Mouse (Mus musculus) midbrain, embryonic 10.5 days (tissue): ENCODE measurements around the gene Nrp2. TPM values are rescaled to one million over a fixed set of nuclear protein-coding genes. Genes with fewer than 3 reads are reported as not detected.
A peak's percentile ranks its signal among the peaks of the same experiment; 100 is the strongest.

Source experiments
- DNase-seq: peaks from one replicate; pipeline ENCODE4 v3.0.0-alpha.2; 2017; ENCODE audit warnings: low spot score
- H3K27ac ChIP-seq: fragments of 300-500 bp; sonication (generic); replicated peaks from 2 replicates; pipeline ENCODE4 v1.5.1; 2016; ENCODE audit warnings: mild to moderate bottlenecking
- H3K27me3 ChIP-seq: fragments of 300-500 bp; sonication (generic); 2 replicates; pipeline ENCODE4 v1.6.1; 2016; ENCODE audit warnings: low read depth, mild to moderate bottlenecking; ENCODE audit not compliant: poor library complexity, severe bottlenecking
- H3K36me3 ChIP-seq: fragments of 300-500 bp; sonication (generic); 2 replicates; pipeline ENCODE4 v1.6.1; 2016; ENCODE audit warnings: mild to moderate bottlenecking, moderate library complexity
- H3K4me1 ChIP-seq: fragments of 300-500 bp; sonication (generic); 2 replicates; pipeline ENCODE4 v1.6.1; 2016
- H3K4me3 ChIP-seq: fragments of 300-500 bp; sonication (generic); 2 replicates; pipeline ENCODE4 v1.5.1; 2016; ENCODE audit warnings: mild to moderate bottlenecking, moderate library complexity
- H3K9me3 ChIP-seq: fragments of 300-500 bp; sonication (generic); replicated peaks from 2 replicates; pipeline ENCODE4 v1.6.1; 2016; ENCODE audit warnings: mild to moderate bottlenecking
- WGBS: fragments of 180-500 bp; shearing (Covaris S2); methylation state at CpG from one replicate; pipeline ENCODE4 v1.1.7; 2016; 5-methylcytosine and 5-hydroxymethylcytosine counted together
- polyA plus RNA-seq: library from polyadenylated mRNA; unstranded; fragments of >200 nt; fragmentation: Nextera tagmentation; extraction: Ambion mirVana; gene quantifications from 2 replicates; pipeline ENCODE4 v1.2.1, GENCODE M21; 2016

Gene Nrp2
- polyA plus RNA-seq, 1 experiment from 2014 or later: 10.7 TPM

GRCm38 (mm10) chr1:62691175-62691574 is 11.9 kb upstream of the Nrp2 start:
- WGBS: 87% methylated on average over 6 of the region's 6 CpGs
- peaks cover 7% of the 10 kb centered on the region for H3K27me3 ChIP-seq
- no peak for DNase-seq

GRCm38 (mm10) chr1:62696312-62696982 is 6.6 kb upstream of the Nrp2 start:
- Histone ChIP-seq H3K27ac (no peak overlapping the region), H3K4me1 (peaks cover 30% of the 10 kb centered on the region), H3K9me3 (no peaks in the 10 kb centered on the region), H3K36me3 (no peaks in the 10 kb centered on the region), H3K4me3 (no peak overlapping the region), H3K27me3 (peaks cover 33% of the 10 kb centered on the region)
- 65% methylated on average over 6 of the region's 6 CpGs for WGBS
- no peak for DNase-seq

More at GRCm38 (mm10) chr1:62691175-62691574, 11.9 kb upstream of the Nrp2 start:
- Histone ChIP-seq H3K36me3 (no peaks in the 10 kb centered on the region), H3K4me1 (0 out of 2 replicates have a peak, but pooled peaks cover under 1% of the 10 kb centered on the region), H3K9me3 (no peaks in the 10 kb centered on the region), H3K4me3 (no peak overlapping the region), H3K27ac (no peak overlapping the region)

- no peaks in the 10 kb centered on the region for H3K36me3 ChIP-seq
- no peak overlapping the region for H3K4me3 ChIP-seq
- peaks cover 39% of the 10 kb centered on the region for H3K27me3 ChIP-seq
- H3K9me3 ChIP-seq: no peaks in the 10 kb centered on the region
- DNase-seq: peak; percentile 39
- WGBS: 37% methylated on average over 9 of the region's 9 CpGs
- peaks cover 31% of the 10 kb centered on the region for H3K4me1 ChIP-seq
- no peak overlapping the region for H3K27ac ChIP-seq
Measured at GRCm38 (mm10) chr1:62696983-62697341, 6.1 kb upstream of the Nrp2 start.

- no peak for DNase-seq
- H3K27me3 ChIP-seq: peaks cover 42% of the 10 kb centered on the region
- H3K36me3 ChIP-seq: no peaks in the 10 kb centered on the region
- peaks cover 31% of the 10 kb centered on the region for H3K4me1 ChIP-seq
- 57% methylated on average over 3 of the region's 3 CpGs for WGBS
- no peak overlapping the region for H3K27ac ChIP-seq
- no peak overlapping the region for H3K4me3 ChIP-seq
- no peaks in the 10 kb centered on the region for H3K9me3 ChIP-seq
Measured at GRCm38 (mm10) chr1:62697353-62697752, 5.7 kb upstream of the Nrp2 start.

DNA sequence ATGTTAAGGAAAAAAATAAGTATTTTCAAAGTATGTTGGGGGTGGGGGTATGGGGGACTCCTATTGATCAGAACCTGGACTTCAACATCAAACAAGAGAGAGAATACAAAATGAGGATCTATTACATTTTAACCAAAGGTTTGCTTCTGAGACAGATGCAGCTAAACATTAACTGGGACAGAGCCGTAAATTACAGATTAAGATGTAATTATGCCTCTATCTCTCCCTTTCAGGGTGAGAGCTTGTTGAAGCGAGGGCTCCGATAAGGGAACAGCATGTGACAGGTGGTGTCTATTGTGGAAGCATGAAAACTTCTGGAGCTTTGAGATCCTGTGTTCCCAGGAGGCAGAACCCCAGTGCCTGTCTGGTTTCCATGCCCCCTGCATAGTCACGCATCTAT is 3.3 kb upstream of the Nrp2 start:
- 57% methylated on average over 4 of the region's 4 CpGs for WGBS
- no peak for DNase-seq
- no peaks in the 10 kb centered on the region for H3K9me3 ChIP-seq
- no peak overlapping the region for H3K4me3 ChIP-seq
- H3K27me3 ChIP-seq: peaks cover 60% of the 10 kb centered on the region
- H3K4me1 ChIP-seq: peaks cover 53% of the 10 kb centered on the region
- no peak overlapping the region for H3K27ac ChIP-seq
- no peaks in the 10 kb centered on the region for H3K36me3 ChIP-seq

DNA sequence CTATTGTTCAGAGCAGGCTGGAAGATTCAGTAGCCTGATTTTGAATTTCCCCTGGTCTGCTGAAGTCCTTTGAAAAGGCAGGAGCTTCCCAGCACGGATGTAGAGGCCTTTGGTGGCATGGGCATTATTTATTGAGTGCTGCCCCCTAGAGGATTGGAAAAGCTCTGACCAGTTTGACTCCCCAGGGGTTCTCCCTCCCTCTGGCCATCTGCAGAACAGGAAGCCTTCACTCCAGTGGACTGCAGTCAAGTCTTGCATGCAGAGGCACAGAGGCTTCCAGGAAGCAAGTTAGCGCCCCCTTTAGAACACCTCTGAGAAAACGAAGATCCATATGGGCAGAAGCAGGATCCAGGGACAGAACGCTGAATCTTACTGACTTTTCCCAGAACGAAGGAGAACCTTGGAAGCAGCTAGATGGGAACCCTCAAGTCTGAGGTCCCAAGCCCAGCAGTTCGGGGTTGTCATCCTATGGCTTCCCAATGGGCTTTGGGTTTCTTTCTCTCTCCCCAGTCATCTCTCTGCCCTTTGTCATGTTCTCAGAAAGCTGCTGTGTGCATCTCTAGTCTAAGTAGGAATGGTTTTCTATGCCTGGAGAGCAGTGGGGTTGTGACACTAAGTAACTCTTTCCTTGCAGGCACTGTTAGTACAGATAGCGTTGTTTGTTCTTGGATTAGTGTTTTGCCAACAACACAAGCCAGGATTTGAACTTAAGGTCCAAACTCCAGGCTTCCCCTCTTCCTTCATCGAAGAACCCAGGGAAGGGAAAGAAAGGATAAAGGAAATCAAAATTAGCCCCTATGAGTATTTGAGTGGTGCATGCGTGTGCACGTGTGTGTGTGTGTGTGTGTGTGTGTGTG is 1.8 kb upstream of the Nrp2 start:
- Histone ChIP-seq H3K9me3 (no peaks in the 10 kb centered on the region), H3K27me3 (peaks cover 68% of the 10 kb centered on the region), H3K36me3 (no peaks in the 10 kb centered on the region), H3K4me3 (no peak overlapping the region), H3K27ac (no peak overlapping the region), H3K4me1 (peaks cover 66% of the 10 kb centered on the region)
- DNase-seq: peak; percentile 75
- 36% methylated on average over 10 of the region's 10 CpGs for WGBS

GRCm38 (mm10) chr1:62702743-62703142 is 342 bp upstream of the Nrp2 start:
- peaks cover 68% of the 10 kb centered on the region for H3K4me1 ChIP-seq
- WGBS: under 1% methylated on average over 25 of the region's 25 CpGs
- H3K36me3 ChIP-seq: no peaks in the 10 kb centered on the region
- no peak for DNase-seq
- peak overlapping the region; percentile 81 for H3K27ac ChIP-seq
- H3K4me3 ChIP-seq: peak overlapping the region; percentile 64
- H3K27me3 ChIP-seq: peaks cover 75% of the 10 kb centered on the region
- no peaks in the 10 kb centered on the region for H3K9me3 ChIP-seq

- peak; percentile 39 for DNase-seq
- H3K27ac ChIP-seq: peak overlapping the region; percentile 65; the same call in 1 of the 2 replicates
- H3K9me3 ChIP-seq: no peaks in the 10 kb centered on the region
- H3K36me3 ChIP-seq: no peaks in the 10 kb centered on the region
- 1% methylated on average over 9 of the region's 9 CpGs for WGBS
- peaks cover 82% of the 10 kb centered on the region for H3K4me1 ChIP-seq
- peak overlapping the region; percentile 64 for H3K4me3 ChIP-seq
- peaks cover 75% of the 10 kb centered on the region for H3K27me3 ChIP-seq
Measured at GRCm38 (mm10) chr1:62704117-62704888, 1.2 kb downstream of the Nrp2 start.

DNA sequence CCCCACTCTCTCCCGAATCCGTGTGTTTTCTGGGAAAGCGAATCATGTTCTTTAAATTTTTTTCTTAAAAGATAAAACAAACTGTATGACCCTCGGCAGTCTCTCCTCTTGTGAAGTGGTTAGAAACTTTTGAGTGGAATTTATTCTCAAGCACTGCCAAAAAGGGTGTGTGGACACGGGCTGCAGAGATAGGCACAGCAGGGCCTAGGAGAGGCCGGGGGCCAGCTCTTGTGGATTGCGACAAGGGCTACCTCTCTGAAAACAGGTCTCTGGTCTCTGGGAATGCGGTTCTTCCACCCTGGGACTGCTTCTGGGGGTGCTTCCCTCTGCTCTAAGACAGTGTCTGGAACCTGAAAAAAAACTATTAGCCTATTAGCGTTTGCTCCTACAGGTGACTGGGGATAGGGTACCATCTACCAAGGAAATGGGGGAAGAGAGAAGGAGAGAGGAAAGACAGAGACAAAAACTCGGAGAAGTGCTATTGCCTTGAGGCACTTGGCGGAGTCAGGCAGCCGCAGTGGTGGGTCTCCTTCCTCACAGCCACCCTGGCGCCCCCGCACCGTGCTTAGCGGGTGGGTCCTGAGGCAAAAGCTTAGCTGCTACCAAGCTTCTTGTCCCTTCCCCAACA is 1.9 kb downstream of the Nrp2 start:
- peak; percentile 47 for DNase-seq
- Histone ChIP-seq H3K27ac (peak overlapping the region; percentile 65; the same call in 1 of the 2 replicates), H3K4me1 (peaks cover 80% of the 10 kb centered on the region), H3K27me3 (peaks cover 81% of the 10 kb centered on the region), H3K4me3 (peak overlapping the region; percentile 64), H3K9me3 (no peaks in the 10 kb centered on the region), H3K36me3 (no peaks in the 10 kb centered on the region)
- WGBS: 3% methylated on average over 16 of the region's 16 CpGs

DNA sequence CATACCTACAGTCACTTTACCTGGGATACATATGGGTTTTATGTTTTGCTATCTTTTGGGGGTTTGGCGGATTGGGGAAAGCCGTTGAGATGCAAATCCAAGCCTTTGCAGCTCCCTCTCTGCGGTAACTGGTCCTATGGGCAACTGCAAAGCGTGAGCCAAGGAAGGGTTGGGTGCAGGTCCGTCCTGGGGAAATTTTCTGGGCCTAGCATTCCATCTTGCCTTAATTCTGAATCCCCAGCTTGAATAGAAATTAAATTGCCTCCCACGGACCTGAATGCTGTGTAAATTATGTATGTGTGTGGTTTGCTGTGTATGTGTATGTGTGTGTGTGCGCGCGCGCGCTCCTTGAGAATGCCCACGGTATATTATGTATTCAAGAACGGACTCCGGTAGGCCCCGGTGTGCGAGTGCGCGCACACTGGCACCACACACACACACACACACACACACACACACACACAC is 2.5 kb downstream of the Nrp2 start:
- Histone ChIP-seq H3K4me3 (peak overlapping the region; percentile 64), H3K4me1 (peaks cover 79% of the 10 kb centered on the region), H3K27ac (peak overlapping the region; percentile 78), H3K9me3 (no peaks in the 10 kb centered on the region), H3K36me3 (no peaks in the 10 kb centered on the region), H3K27me3 (peaks cover 87% of the 10 kb centered on the region)
- peak; percentile 43 for DNase-seq
- under 1% methylated on average over 18 of the region's 18 CpGs for WGBS

- peak overlapping the region; percentile 64 for H3K4me3 ChIP-seq
- DNase-seq: peak; percentile 80
- H3K4me1 ChIP-seq: peaks cover 72% of the 10 kb centered on the region
- peak overlapping the region; percentile 78 for H3K27ac ChIP-seq
- H3K36me3 ChIP-seq: no peaks in the 10 kb centered on the region
- H3K27me3 ChIP-seq: peaks cover 92% of the 10 kb centered on the region
- under 1% methylated on average over 73 of the region's 73 CpGs for WGBS
- no peaks in the 10 kb centered on the region for H3K9me3 ChIP-seq
Measured at GRCm38 (mm10) chr1:62706085-62707021, 3.3 kb downstream of the Nrp2 start.
